Mouse (Mus musculus) retina, embryonic 14.5 days (tissue): Measurements from ENCODE around the gene Bnc2.

Experiments used
- DNase-seq: peaks from one replicate; pipeline ENCODE4 v3.0.0-alpha.2; 2015; ENCODE audit warnings: low spot score

The Bnc2 gene

GRCm38 (mm10) chr4:84427955-84428354 lies 247.1 kb downstream of the Bnc2 start:
- DNase-seq: no peak

- no peak for DNase-seq
Measured at GRCm38 (mm10) chr4:84411431-84411830, 263.6 kb downstream of the Bnc2 start.

DNA sequence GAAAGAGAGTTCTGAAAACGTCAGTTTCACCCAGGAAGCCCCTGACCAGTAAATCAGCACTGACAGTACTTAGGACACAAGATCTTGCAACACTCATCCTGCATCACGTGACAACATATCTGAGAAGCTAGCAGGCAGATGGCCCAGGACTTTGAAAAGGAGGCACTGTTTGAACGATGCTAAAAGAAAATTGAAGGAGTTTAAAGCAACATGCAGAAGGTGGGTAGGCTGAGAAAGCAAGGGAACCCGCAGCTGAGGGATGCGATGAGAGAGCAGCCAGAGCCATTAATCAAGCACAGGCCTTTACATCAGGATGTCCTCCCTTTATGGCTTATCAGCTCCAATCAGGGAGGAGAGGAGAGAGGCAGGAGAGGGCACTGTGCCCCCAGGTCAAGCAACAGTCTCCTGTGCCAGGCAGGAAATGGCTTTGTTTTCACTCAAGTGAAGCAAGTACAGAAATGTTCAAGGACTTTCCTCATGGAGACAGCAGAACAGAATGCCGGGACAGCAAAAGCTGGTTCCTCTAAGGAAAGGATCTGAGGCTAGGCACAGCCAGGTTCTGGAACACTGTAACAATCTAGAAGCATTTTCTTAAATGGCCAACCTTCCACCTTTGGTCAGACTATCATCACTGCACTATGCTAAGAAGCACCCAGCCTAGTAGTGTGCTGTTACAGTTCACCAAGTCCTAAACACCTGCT lies 267.6 kb downstream of the Bnc2 start:
- DNase-seq: no peak

DNA sequence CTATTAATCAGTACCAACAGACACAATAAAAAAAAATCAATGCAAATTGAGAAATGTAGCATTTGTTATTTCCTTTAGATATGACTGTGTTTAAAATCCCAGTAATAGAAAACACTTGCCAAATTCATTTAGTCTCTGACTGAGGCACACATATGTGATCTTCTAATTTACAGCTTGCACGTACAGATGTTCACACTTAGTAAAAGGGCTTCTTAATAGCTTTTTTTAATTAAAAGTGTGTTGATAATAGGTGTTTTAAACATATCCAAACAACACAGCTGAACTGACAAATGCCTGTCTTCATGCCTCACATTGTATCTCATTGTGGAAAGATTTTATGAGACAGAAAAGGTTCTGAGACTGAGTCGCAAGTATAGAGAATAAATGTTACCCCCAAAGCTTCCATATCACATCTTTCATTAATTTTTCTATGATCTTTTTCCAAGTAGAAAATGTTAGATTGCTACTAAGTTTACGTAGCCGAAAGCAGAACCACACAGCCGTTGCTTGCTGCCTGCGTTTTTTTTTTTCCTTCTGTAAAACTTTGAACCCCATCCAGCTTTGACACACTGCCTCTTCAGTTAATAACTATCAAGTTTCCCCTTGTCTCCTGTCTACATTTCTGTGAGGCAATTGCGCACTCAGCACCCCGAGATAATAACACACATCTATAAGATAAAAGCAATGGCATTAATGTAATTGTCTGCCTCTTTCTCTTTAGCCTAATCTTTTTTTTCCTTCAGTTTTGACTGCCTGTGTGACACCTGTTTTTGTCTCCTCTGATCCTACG lies 271.5 kb downstream of the Bnc2 start:
- no peak for DNase-seq

GRCm38 (mm10) chr4:84388991-84389390 lies 286.1 kb downstream of the Bnc2 start:
- no peak for DNase-seq

DNA sequence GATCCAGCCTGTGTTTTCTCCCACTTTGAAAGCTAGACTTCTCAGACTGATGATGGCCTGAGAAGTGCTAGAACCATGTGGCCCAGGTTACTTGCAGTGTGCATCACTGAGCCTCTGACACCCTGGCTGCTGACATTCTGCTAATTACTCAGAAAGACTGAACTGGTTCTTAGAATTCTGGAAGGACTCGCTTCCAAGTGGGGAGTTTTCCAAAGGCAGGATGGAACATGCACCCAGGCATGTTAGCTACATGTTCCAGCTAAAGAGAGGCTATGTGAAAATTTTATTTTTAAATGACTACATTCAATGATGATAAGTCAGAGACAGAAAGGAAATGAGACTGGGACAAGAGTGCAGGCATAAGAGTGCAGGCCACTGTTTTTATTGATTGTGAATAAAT lies 289.9 kb downstream of the Bnc2 start:
- DNase-seq: no peak

DNA sequence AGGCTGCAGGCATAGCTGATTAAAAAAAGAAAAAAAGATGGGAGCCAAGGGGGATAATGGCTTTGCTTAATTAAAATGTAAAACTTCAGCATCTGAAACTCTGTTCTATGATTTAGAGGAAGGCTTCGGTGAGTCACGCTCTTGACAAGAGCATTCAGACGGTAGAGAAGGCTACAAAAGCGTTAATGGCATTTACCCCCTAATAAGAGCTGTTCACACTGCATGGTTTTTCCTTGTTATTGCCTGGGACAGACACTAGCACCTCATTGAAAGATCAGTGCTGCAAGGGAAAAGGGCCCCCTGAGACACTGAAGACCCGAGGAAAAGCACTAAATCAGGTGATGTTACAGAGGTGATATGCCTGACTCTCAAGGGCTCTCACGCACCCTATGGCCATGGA lies 295.8 kb downstream of the Bnc2 start:
- no peak for DNase-seq

DNA sequence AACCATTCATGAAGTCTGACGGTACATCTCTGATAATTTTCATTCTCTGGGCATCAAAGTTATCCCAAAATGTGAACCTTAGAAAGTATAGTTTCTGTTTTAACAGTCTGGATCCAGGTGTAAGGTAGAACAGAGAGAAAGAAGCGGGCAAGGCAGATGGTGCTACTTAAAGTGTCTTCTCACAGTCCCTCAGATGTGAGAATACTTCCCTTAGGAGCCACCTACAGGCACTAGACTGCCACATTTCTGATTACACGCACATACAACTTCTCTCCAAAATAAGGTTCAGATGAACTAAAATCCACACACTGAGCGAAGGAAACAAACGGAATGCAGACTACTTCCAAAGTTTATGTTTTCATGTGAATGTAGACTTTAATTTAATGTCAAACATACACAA lies 297.6 kb downstream of the Bnc2 start:
- DNase-seq: no peak

DNA sequence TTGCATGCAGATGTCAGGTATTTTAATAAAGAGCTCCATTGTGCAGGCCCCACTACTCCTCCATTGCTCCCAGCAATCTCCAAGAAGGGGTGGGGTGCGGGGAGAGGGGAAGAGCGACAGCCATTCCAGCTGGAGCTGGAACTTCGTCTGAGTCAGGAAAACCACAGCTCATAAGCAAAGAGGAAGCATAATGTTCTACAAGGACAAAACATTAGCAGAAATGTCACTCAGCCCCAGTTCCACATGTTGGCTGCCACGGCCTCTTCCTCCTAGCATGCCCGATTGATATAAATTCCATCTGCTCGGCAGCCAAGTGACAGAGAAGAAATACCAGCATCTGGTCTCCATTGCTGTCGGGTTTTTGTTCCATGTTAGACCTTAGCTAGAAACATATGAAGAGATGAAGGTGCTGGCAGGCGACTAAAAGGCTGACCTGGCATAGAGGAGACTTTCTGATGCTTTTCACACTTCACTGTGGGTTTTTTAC lies 312.7 kb downstream of the Bnc2 start:
- no peak for DNase-seq

DNA sequence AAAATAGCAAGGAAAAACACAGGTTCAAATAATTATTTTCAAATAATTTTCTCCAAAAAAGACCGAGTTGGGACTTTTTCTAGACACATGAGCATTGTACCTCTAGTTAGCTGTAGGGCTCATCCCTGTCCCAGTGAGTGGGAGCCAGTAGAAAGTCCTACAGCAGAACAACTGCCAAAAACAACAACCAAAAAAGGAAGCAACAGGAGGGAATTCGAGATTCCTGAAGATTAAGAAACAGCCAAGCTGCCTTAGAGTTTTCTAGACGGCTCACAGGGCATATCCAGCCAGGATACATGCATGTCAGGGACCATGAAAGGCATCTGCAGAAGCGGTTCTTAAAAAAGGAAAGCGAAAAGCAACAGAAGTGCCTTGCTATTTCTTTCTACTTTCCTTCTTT lies 313.9 kb downstream of the Bnc2 start:
- no peak for DNase-seq

- no peak for DNase-seq
Measured at GRCm38 (mm10) chr4:84359996-84360395, 315.1 kb downstream of the Bnc2 start.

DNA sequence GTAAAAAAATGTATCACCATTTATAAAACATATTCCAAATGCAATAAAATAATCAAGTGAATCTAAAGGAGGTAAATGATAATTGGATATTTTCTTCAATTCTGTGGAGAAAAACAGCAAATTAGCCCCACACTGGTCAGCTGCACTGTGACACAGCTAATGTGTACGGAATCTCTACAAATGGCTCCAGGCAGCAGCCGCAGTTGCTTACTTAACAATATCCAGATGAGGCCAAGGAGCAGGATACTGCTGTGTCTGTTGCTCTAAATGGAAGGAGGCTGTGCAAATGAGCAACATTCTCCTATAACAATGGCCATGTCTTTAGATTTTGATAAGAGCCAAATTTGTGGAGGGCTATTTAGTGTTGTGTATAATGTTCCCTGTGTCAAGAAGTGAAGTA lies 316.9 kb downstream of the Bnc2 start:
- no peak for DNase-seq

GRCm38 (mm10) chr4:84357382-84357781 lies 317.7 kb downstream of the Bnc2 start:
- DNase-seq: no peak

GRCm38 (mm10) chr4:84356468-84357153 lies 318.5 kb downstream of the Bnc2 start:
- peak; percentile 61 for DNase-seq

DNA sequence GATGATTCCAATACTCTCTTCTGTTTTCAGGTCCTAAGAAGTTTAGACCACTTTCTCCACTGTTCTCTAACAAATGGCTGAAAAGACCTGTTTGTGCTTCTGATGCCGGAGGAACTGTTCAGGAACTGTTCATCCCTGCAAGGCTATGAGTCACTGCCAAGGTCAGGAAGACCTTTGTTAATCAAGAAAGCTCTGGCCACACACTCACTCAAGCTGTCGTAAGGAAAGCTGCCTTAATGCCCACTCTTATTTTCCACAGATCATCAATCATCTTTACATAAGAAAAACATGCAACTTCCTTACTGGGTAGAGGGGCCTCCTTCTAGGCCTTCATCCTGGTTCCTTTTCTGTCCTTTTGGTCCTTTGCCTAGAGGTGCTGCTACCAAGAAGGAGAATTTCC lies 322.4 kb downstream of the Bnc2 start:
- no peak for DNase-seq

DNA sequence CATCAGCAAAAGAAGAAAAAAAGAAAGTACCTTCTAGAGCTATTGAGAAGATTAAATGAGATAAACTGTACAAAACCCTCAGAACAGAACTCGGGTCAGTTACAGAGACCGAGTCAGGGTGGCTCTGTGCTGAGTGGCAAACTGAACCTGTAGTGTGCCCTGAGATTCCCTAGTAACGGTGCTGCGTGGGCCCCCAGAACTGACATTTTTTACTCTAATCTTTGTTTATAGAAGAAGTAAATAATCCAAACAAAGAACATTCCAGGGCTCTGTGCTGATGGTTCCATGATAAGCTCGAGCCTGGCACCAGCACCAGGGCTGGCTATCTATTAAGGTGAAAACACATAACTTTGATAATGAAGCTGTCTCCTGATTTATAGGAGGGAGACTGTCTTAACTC lies 325.5 kb downstream of the Bnc2 start:
- no peak for DNase-seq

GRCm38 (mm10) chr4:84339172-84339571 lies 335.9 kb downstream of the Bnc2 start:
- DNase-seq: no peak

DNA sequence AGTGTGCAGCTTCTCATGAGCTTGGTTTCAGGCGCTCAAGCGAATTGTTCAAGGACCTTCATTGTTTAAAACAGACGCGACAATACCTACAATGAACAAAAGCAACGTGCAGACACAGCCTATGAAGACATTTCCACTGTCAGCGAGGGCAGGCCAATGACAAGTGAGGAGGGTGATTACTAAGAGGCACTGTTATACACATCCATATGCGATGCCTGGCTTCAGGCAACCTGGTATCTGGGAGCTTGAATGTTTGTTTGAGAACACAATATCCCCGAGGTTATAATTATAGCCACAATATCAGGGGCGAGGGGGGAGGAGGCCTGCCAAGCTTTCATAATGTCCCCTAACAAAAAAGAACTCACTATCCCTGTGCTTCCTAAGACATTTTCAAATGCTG lies 343.1 kb downstream of the Bnc2 start:
- no peak for DNase-seq

DNA sequence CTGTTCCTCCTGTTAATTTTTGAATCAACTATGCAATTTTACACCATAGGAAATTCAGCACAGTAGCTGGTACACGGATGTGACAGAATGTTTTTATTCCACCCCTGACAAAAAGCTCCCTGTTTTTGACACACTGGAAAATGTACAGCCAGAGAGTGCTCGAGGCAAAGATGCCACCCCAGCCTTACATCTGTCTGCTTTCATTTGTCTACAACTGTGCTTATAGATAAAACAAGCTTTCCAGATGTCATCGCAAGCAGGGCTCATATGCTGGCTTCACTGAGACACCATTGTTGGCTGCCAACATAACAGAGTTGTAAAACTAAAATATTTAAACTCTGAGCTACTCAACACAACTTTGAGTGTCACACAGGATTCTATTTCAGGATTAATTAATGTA lies 343.6 kb downstream of the Bnc2 start:
- DNase-seq: no peak

DNA sequence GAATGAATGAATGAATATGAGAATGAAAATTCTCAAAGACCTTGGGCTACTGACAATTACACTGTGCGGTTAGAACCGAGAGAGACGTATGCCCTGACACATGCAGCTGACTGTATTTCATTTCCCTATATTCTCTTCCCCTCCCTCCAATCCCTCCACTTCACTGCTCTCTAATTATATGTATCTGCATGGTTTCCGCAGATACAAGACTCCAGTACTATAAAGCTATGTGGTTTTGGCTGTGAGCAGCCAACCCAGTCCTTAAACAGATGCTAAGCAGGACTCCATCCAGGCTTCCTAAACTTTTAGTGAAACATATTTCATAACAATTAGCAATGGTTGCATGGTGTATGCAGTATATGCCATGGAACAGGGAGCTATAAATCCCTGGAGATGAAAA lies 344.6 kb downstream of the Bnc2 start:
- DNase-seq: no peak

DNA sequence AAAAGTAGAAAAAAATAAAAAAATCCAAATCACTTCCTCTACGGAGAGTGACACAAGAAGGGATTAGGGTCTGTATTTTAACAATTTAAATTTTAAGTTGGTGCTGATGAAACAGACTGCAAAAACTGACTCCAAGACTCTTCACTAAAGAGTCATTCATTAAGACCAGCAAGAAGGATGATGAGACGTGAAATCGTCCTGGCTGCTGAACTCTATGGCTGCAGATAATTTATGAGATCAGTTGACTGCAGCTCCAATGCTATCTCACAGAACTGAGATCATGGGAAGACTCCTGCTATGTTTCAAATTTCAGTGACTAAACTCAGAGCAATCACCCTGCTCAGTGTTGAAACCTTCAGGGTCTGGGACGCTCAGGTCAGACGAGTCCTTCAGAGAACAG lies 345.4 kb downstream of the Bnc2 start:
- no peak for DNase-seq

DNA sequence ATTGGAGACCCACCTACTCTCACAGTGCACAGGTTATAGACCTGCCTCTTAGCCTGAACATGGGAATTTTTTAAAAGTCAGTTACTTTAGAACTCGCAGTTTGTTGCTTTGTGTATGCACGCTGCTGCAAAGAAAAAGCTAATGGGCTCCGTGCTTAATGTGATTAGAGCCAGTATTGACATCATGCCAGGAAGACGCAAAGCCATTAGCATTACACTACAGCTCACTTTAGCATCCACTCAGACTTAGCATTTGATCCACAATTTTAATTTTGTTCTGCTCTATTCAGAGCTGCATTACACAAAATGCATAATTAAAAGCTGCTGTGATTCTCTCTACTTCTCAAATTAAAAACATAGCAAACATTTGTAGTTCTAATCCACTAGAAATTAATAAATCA lies 350.7 kb downstream of the Bnc2 start:
- DNase-seq: no peak

GRCm38 (mm10) chr4:84321598-84321997 lies 353.5 kb downstream of the Bnc2 start:
- DNase-seq: no peak
